Mouse (Mus musculus): Measurements from ENCODE around the gene Iqcn. TPM values are rescaled to one million over a fixed set of nuclear protein-coding genes. Genes with fewer than 3 reads are reported as not detected.

Iqcn gene
- total and polyA plus RNA-seq, 3 experiments: not detected

- Histone ChIP-seq H3K36me3 (ENCODE audit: control insufficient read depth in 1 of 2, insufficient read depth in 2 of 2, low read length in 2 of 2) (peaks cover 0 to 23% of the 10 kb centered on the region in 2 experiments; a peak in 2 of 4 replicates), H3K4me3 (ENCODE audit: control insufficient read depth in 1 of 2, insufficient read depth in 1 of 2, low read depth in 2 of 2, low read length in 2 of 2) (no peak overlapping the region), H3K4me1 (ENCODE audit: control insufficient read depth in 1 of 2, insufficient read depth in 2 of 2, low read length in 2 of 2) (peaks cover 12 to 29% of the 10 kb centered on the region in 2 experiments), H3K9ac (ENCODE audit: control insufficient read depth, low read depth, low read length, poor library complexity, severe bottlenecking) (no peak overlapping the region), H3K27me3 (ENCODE audit: control insufficient read depth in 1 of 2, insufficient read depth in 2 of 2, low read length in 2 of 2) (no peaks in the 10 kb centered on the region), H3K9me3 (replicated peaks; ENCODE audit: insufficient read depth, low read length) (no peaks in the 10 kb centered on the region), H3K79me2 (ENCODE audit: control insufficient read depth, insufficient read depth, low read length, poor library complexity) (peaks cover 9% of the 10 kb centered on the region), H3K27ac (ENCODE audit: control insufficient read depth, low read depth, low read length) (peak overlapping the region; percentile 45)
- DNase-seq (ENCODE audit: low read depth, low spot score): no peak
- no peak for TF ChIP-seq ETS1 (IDR thresholded peaks at IDR 0.05; ENCODE audit: low read depth, low read length)
- no peak for TF ChIP-seq ZC3H11A (IDR thresholded peaks at IDR 0.05; ENCODE audit: low read depth, low read length)
- no peak for TF ChIP-seq MYC (IDR thresholded peaks at IDR 0.05; ENCODE audit: low read depth, low read length)
- TF ChIP-seq NRF1 (IDR thresholded peaks at IDR 0.05; ENCODE audit: insufficient read depth, low read depth, low read length, poor library complexity, severe bottlenecking): no peak
- no peak for TF ChIP-seq USF2 (IDR thresholded peaks at IDR 0.05; ENCODE audit: borderline replicate concordance in 1 of 2, insufficient read depth in 1 of 2, low read depth in 1 of 2, low read length in 2 of 2)
- TF ChIP-seq POLR2AphosphoS2 (IDR thresholded peaks at IDR 0.05; ENCODE audit: low read length): no peak
- no peak for TF ChIP-seq CHD1 (IDR thresholded peaks at IDR 0.05; ENCODE audit: low read depth, low read length)
- TF ChIP-seq MAX (IDR thresholded peaks at IDR 0.05; ENCODE audit: low read length): no peak
- no peak for TF ChIP-seq NELFE (IDR thresholded peaks at IDR 0.05; ENCODE audit: low read depth, low read length)
- TF ChIP-seq TBP (IDR thresholded peaks at IDR 0.05; ENCODE audit: low read depth, low read length): no peak
- no peak for TF ChIP-seq RCOR1 (IDR thresholded peaks at IDR 0.05; ENCODE audit: low read depth, low read length)
- TF ChIP-seq USF1 (IDR thresholded peaks at IDR 0.05; ENCODE audit: low read depth, low read length): no peak
- no peak for TF ChIP-seq ZKSCAN1 (IDR thresholded peaks at IDR 0.05; ENCODE audit: low read depth, low read length)
- no peak for TF ChIP-seq TAL1 (IDR thresholded peaks at IDR 0.05; ENCODE audit: low read length)
- no peak for TF ChIP-seq MXI1 (IDR thresholded peaks at IDR 0.05; ENCODE audit: low read depth, low read length)
- no peak for TF ChIP-seq MEF2A (IDR thresholded peaks at IDR 0.05; ENCODE audit: extremely low read depth, insufficient replicate concordance, low read depth, low read length, poor library complexity, severe bottlenecking)
- TF ChIP-seq TCF12 (IDR thresholded peaks at IDR 0.05; ENCODE audit: low read depth, low read length): no peak
- no peak for TF ChIP-seq SIN3A (IDR thresholded peaks at IDR 0.05; ENCODE audit: low read length)
- no peak for TF ChIP-seq MAZ (IDR thresholded peaks at IDR 0.05; ENCODE audit: low read depth, low read length)
Measured at GRCm38 (mm10) chr8:70764676-70765075, 61.4 kb downstream of the Iqcn start.

GRCm38 (mm10) chr8:70765329-70765728 is 62.1 kb downstream of the Iqcn start:
- H3K4me1 ChIP-seq (ENCODE audit: control insufficient read depth in 1 of 2, insufficient read depth in 2 of 2, low read length in 2 of 2): peaks cover 12 to 26% of the 10 kb centered on the region in 2 experiments
- H3K27me3 ChIP-seq (ENCODE audit: control insufficient read depth in 1 of 2, insufficient read depth in 2 of 2, low read length in 2 of 2): no peaks in the 10 kb centered on the region
- no peak overlapping the region for H3K27ac ChIP-seq (ENCODE audit: control insufficient read depth, low read depth, low read length)
- no peak overlapping the region for H3K4me3 ChIP-seq (ENCODE audit: control insufficient read depth in 1 of 2, insufficient read depth in 1 of 2, low read depth in 2 of 2, low read length in 2 of 2)
- H3K9ac ChIP-seq (ENCODE audit: control insufficient read depth, low read depth, low read length, poor library complexity, severe bottlenecking): no peak overlapping the region
- TF ChIP-seq MYC (IDR thresholded peaks at IDR 0.05; ENCODE audit: low read depth, low read length): no peak
- TF ChIP-seq RCOR1 (IDR thresholded peaks at IDR 0.05; ENCODE audit: low read depth, low read length): peak; percentile 99
- 0 out of 2 replicates have a peak, but pooled peaks have one; percentile 6 for TF ChIP-seq TCF12 (IDR thresholded peaks at IDR 0.05; ENCODE audit: low read depth, low read length)
- TF ChIP-seq BHLHE40 (IDR thresholded peaks at IDR 0.05; ENCODE audit: borderline replicate concordance, low read depth, low read length): peak; percentile 30; the same call in 1 of the 2 replicates
- peak; percentile 74 for TF ChIP-seq ELF1 (IDR thresholded peaks at IDR 0.05; ENCODE audit: low read depth, low read length)
- TF ChIP-seq EP300 (IDR thresholded peaks at IDR 0.05; ENCODE audit: low read depth in 1 of 2, low read length in 2 of 2): peak in 1 of 2 experiments; percentile 28; a peak in 1 of 4 replicates
- TF ChIP-seq CHD1 (IDR thresholded peaks at IDR 0.05; ENCODE audit: low read depth, low read length): no peak
- peak; percentile 57; the same call in 1 of the 2 replicates for TF ChIP-seq TBP (IDR thresholded peaks at IDR 0.05; ENCODE audit: low read depth, low read length)
- TF ChIP-seq SIN3A (IDR thresholded peaks at IDR 0.05; ENCODE audit: low read length): peak; percentile 34
- peak; percentile 48; the same call in 1 of the 2 replicates for TF ChIP-seq GATA1 (IDR thresholded peaks at IDR 0.05; ENCODE audit: low read depth, low read length)
- TF ChIP-seq ETS1 (IDR thresholded peaks at IDR 0.05; ENCODE audit: low read depth, low read length): peak; percentile 25; the same call in 1 of the 2 replicates
- no peak for TF ChIP-seq POLR2AphosphoS2 (IDR thresholded peaks at IDR 0.05; ENCODE audit: low read length)
- TF ChIP-seq GABPA (IDR thresholded peaks at IDR 0.05; ENCODE audit: low read depth, low read length): no peak
- peak; percentile 81 for TF ChIP-seq ZNF384 (IDR thresholded peaks at IDR 0.05; ENCODE audit: low read depth, low read length)
- no peak for TF ChIP-seq USF1 (IDR thresholded peaks at IDR 0.05; ENCODE audit: low read depth, low read length)
- no peak for TF ChIP-seq POLR2A (IDR thresholded peaks at IDR 0.05; ENCODE audit: control insufficient read depth in 1 of 2, insufficient read depth in 1 of 2, low read depth in 1 of 2, low read length in 2 of 2, poor library complexity in 1 of 2)
- TF ChIP-seq MAX (IDR thresholded peaks at IDR 0.05; ENCODE audit: low read length): no peak
- no peaks in the 10 kb centered on the region for H3K9me3 ChIP-seq (replicated peaks; ENCODE audit: insufficient read depth, low read length)
- peak; percentile 69 for DNase-seq (ENCODE audit: low read depth, low spot score)
- peaks cover 3% of the 10 kb centered on the region; the same call in 1 of the 2 replicates for H3K79me2 ChIP-seq (ENCODE audit: control insufficient read depth, insufficient read depth, low read length, poor library complexity)
- peaks cover 0 to 23% of the 10 kb centered on the region in 2 experiments; a peak in 2 of 4 replicates for H3K36me3 ChIP-seq (ENCODE audit: control insufficient read depth in 1 of 2, insufficient read depth in 2 of 2, low read length in 2 of 2)
